Mouse (Mus musculus) forebrain, embryonic 11.5 days (tissue): ENCODE measurements at regions not wholly inside any gene's neighbourhood (a gene's known extent, or its start where the extent isn't known, plus 50 kb on each side); places are given as distances from the start of the nearest gene placed in this dataset.

Experiments used
- ATAC-seq: fragments of 200-750 bp; cut with Nextera tagmentation; replicated peaks from 2 replicates; pipeline ENCODE4 v1.8.0; 2017; ENCODE audit warnings: moderate TSS enrichment; ENCODE audit not compliant: low FRiP score
- DNase-seq: peaks from one replicate; pipeline ENCODE4 v3.0.0-alpha.2; 2017; ENCODE audit warnings: low spot score
- H3K27ac ChIP-seq: fragments of 300-500 bp; sonication (generic); 2 replicates; pipeline ENCODE4 v1.5.1; 2014; ENCODE audit warnings: low read depth, low read length
- H3K27me3 ChIP-seq: fragments of 300-500 bp; sonication (generic); 2 replicates; pipeline ENCODE4 v1.6.1; 2014; ENCODE audit warnings: mild to moderate bottlenecking, low read length, mixed read lengths; ENCODE audit not compliant: control insufficient read depth, insufficient read depth
- H3K36me3 ChIP-seq: fragments of 300-500 bp; sonication (generic); 2 replicates; pipeline ENCODE4 v1.6.1; 2014; ENCODE audit warnings: mild to moderate bottlenecking, low read length, moderate library complexity, mixed read lengths; ENCODE audit not compliant: control insufficient read depth, insufficient read depth
- H3K4me1 ChIP-seq: fragments of 300-500 bp; sonication (generic); replicated peaks from 2 replicates; pipeline ENCODE4 v1.6.1; 2014; ENCODE audit warnings: low read length, mixed read lengths; ENCODE audit not compliant: control insufficient read depth, insufficient read depth
- H3K4me2 ChIP-seq: fragments of 300-500 bp; sonication (generic); 2 replicates; pipeline ENCODE4 v1.6.1; 2014; ENCODE audit warnings: low read depth, mild to moderate bottlenecking, low read length, moderate library complexity, mixed read lengths; ENCODE audit not compliant: severe bottlenecking
- H3K4me3 ChIP-seq: fragments of 300-500 bp; sonication (generic); 2 replicates; pipeline ENCODE4 v1.5.1; 2014; ENCODE audit warnings: low read depth, low read length
- H3K9ac ChIP-seq: fragments of 300-500 bp; sonication (generic); 2 replicates; pipeline ENCODE4 v1.6.1; 2014; ENCODE audit warnings: low read length
- H3K9me3 ChIP-seq: fragments of 300-500 bp; sonication (generic); 2 replicates; pipeline ENCODE4 v1.6.1; 2016; ENCODE audit warnings: low read length, mixed read lengths; ENCODE audit not compliant: control insufficient read depth
- WGBS: fragments of 180-500 bp; shearing (Covaris S2); extraction: QIAGEN DNeasy Blood & Tissue Kit; methylation state at CpG from one replicate; pipeline ENCODE4 v1.1.7; 2014; 5-methylcytosine and 5-hydroxymethylcytosine counted together

- H3K4me2 ChIP-seq: no peak overlapping the region
- H3K36me3 ChIP-seq: no peaks in the 10 kb centered on the region
- peaks cover 7% of the 10 kb centered on the region; the same call in 1 of the 2 replicates for H3K4me1 ChIP-seq
- ATAC-seq (peak; percentile 51; the same call in 1 of the 2 replicates), DNase-seq (peak; percentile 61)
- no peak overlapping the region for H3K27ac ChIP-seq
- no peak overlapping the region for H3K4me3 ChIP-seq
- H3K9ac ChIP-seq: no peak overlapping the region
- H3K27me3 ChIP-seq: no peaks in the 10 kb centered on the region
- H3K9me3 ChIP-seq: peaks cover 4% of the 10 kb centered on the region; the same call in 1 of the 2 replicates
- WGBS: 36% methylated on average over 10 of the region's 10 CpGs
Observed at GRCm38 (mm10) chr6:100074672-100075335, 212.5 kb downstream of the Rybp start.

- Histone ChIP-seq H3K9me3 (peaks cover 4% of the 10 kb centered on the region; the same call in 1 of the 2 replicates), H3K4me2 (no peak overlapping the region), H3K9ac (no peak overlapping the region), H3K27me3 (no peaks in the 10 kb centered on the region), H3K27ac (no peak overlapping the region), H3K4me1 (peaks cover 7% of the 10 kb centered on the region; the same call in 1 of the 2 replicates), H3K4me3 (no peak overlapping the region), H3K36me3 (no peaks in the 10 kb centered on the region)
- WGBS: 81% methylated on average over 6 of the region's 6 CpGs
- DNase-seq (no peak), ATAC-seq (no peak)
Observed at GRCm38 (mm10) chr6:100072261-100072968, 214.9 kb downstream of the Rybp start.

GRCm38 (mm10) chr6:100069151-100069550, 218.1 kb downstream of the Rybp start:
- no peak for DNase-seq
- ATAC-seq: no peak
- no peak overlapping the region for H3K4me2 ChIP-seq
- no peak overlapping the region for H3K9ac ChIP-seq
- no peaks in the 10 kb centered on the region for H3K27me3 ChIP-seq
- H3K36me3 ChIP-seq: no peaks in the 10 kb centered on the region
- H3K27ac ChIP-seq: no peak overlapping the region
- WGBS: 83% methylated on average over 4 of the region's 4 CpGs
- no peak overlapping the region for H3K4me3 ChIP-seq
- no peaks in the 10 kb centered on the region for H3K4me1 ChIP-seq
- no peaks in the 10 kb centered on the region for H3K9me3 ChIP-seq

- Histone ChIP-seq H3K27ac (no peak overlapping the region), H3K4me2 (no peak overlapping the region), H3K36me3 (no peaks in the 10 kb centered on the region), H3K9me3 (no peaks in the 10 kb centered on the region), H3K27me3 (no peaks in the 10 kb centered on the region), H3K4me1 (no peaks in the 10 kb centered on the region), H3K9ac (no peak overlapping the region), H3K4me3 (no peak overlapping the region)
- ATAC-seq (no peak), DNase-seq (no peak)
- 82% methylated on average over 4 of the region's 4 CpGs for WGBS
Observed at GRCm38 (mm10) chr6:100067273-100067672, 220.0 kb downstream of the Rybp start.

GRCm38 (mm10) chr6:100065586-100065985, 221.7 kb downstream of the Rybp start:
- no peak for ATAC-seq
- Histone ChIP-seq H3K9me3 (no peaks in the 10 kb centered on the region), H3K4me3 (no peak overlapping the region), H3K36me3 (no peaks in the 10 kb centered on the region), H3K27ac (no peak overlapping the region), H3K9ac (no peak overlapping the region), H3K4me1 (no peaks in the 10 kb centered on the region), H3K27me3 (no peaks in the 10 kb centered on the region; the same call in 1 of the 2 replicates), H3K4me2 (no peak overlapping the region)
- no peak for DNase-seq
- WGBS: 84% methylated on average over 3 of the region's 3 CpGs

GRCm38 (mm10) chr6:100062961-100063360, 224.3 kb downstream of the Rybp start:
- no peak overlapping the region for H3K9ac ChIP-seq
- H3K4me3 ChIP-seq: no peak overlapping the region
- H3K4me1 ChIP-seq: no peaks in the 10 kb centered on the region
- no peak overlapping the region for H3K27ac ChIP-seq
- no peak for DNase-seq
- no peaks in the 10 kb centered on the region for H3K9me3 ChIP-seq
- H3K36me3 ChIP-seq: no peaks in the 10 kb centered on the region
- H3K27me3 ChIP-seq: no peaks in the 10 kb centered on the region; the same call in 1 of the 2 replicates
- 87% methylated on average over 8 of the region's 8 CpGs for WGBS
- H3K4me2 ChIP-seq: no peak overlapping the region
- ATAC-seq: no peak

GRCm38 (mm10) chr6:100059803-100060202, 227.5 kb downstream of the Rybp start:
- H3K4me2 ChIP-seq: no peak overlapping the region
- no peaks in the 10 kb centered on the region for H3K4me1 ChIP-seq
- ATAC-seq: no peak
- 73% methylated on average over 8 of the region's 8 CpGs for WGBS
- H3K36me3 ChIP-seq: no peaks in the 10 kb centered on the region
- no peak overlapping the region for H3K9ac ChIP-seq
- no peaks in the 10 kb centered on the region; the same call in 1 of the 2 replicates for H3K27me3 ChIP-seq
- H3K9me3 ChIP-seq: no peaks in the 10 kb centered on the region
- no peak overlapping the region for H3K4me3 ChIP-seq
- peak; percentile 53 for DNase-seq
- H3K27ac ChIP-seq: no peak overlapping the region

GRCm38 (mm10) chr6:100055980-100056379, 231.3 kb downstream of the Rybp start:
- Histone ChIP-seq H3K4me1 (no peaks in the 10 kb centered on the region), H3K9me3 (no peaks in the 10 kb centered on the region), H3K27me3 (no peaks in the 10 kb centered on the region), H3K36me3 (no peaks in the 10 kb centered on the region), H3K4me3 (no peak overlapping the region), H3K27ac (no peak overlapping the region), H3K4me2 (no peak overlapping the region), H3K9ac (no peak overlapping the region)
- DNase-seq (no peak), ATAC-seq (no peak)
- 79% methylated on average over 5 of the region's 5 CpGs for WGBS
